Mouse (Mus musculus) T-helper 1 cell (primary cell): ENCODE measurements at regions not wholly inside any gene's neighbourhood (a gene's known extent, or its start where the extent isn't known, plus 50 kb on each side); places are given as distances from the start of the nearest gene placed in this dataset.

ENCODE experiments used
- in situ Hi-C: fragments of 300-600 bp; cut with MboI, MseI; formaldehyde crosslinking; loops from one replicate; pipeline ENCODE4 v1.15.1; 2025; ENCODE audit warnings: high pct_unique_total_duplicates

DNA sequence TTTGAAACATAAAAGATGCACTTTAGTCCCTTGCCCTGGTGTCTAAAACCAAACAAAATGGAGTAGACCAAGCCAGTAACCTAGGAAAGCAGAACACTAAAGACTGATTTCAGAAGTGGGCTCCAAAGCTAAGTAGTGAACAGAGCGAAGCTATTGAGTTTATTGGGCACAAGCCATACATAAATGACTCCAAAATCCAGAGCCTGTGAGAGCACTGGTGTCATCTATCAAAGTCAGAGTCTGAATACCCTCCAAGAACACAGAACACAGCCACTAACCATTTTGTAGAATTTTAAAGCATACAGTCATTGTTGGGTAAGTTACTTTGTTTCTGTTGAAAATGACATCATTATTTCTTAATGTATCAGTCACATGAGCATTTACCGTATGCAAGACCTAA, 175.0 kb upstream of the Lrig3 start:
- in situ Hi-C loops: no loop called here

DNA sequence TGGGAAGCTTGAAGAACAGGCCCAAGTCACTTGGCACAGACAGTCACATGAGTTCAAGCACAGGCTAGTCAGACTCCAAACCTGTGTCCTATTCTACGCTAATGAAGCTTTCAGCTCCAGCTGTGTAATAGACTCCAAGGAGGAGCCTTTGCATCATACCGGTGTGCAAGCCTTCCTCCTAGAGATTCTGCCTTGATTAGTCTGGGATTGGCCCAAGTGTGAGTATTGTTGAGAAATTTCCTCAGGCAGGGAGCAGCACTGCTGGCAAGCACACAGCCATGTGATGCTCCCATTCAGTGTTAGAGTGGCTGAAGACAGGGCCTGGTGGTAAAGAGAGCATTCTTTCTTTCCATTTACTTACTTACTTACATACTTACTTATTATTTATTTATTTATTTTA, 171.5 kb upstream of the Lrig3 start:
- in situ Hi-C loops: no loop called here

DNA sequence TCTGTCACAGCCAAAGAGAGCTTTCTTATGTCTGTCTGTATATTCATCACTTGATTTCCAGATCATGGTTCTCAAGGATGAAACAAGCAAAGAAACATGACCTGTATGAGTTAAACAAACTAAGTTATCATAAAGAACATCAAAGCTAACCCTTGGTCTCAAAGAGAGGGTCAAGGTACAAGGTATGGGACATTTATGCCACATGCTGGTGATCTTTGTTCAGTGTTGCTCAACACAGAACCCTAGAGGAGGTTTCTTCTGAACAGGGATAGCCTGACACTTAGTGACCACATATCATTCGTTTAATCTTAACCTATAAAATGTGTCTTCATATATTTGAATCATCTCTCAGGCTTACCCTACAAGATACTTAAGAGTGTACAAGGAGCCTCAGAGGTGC, 170.6 kb upstream of the Lrig3 start:
- in situ Hi-C loops: no loop called here

DNA sequence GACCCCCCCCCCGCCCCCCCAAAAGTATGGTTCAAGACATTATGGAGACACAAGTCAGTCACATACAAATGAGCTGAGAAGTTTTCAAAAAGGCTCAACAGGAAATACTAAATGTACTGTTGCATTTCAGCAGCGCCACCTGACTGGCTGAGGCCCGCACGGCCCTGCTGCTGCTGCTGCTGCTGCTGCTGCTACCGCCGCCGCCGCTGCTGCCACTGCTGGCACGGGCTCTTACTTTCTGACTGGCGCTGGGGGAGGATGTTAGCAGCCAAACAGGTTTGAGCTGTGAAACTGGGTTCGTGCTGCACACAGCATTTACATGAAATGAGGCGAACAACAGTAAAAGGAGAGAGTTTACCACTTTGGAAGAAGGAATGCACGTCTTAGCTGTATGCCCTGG, 167.3 kb upstream of the Lrig3 start:
- in situ Hi-C loops: no loop called here

DNA sequence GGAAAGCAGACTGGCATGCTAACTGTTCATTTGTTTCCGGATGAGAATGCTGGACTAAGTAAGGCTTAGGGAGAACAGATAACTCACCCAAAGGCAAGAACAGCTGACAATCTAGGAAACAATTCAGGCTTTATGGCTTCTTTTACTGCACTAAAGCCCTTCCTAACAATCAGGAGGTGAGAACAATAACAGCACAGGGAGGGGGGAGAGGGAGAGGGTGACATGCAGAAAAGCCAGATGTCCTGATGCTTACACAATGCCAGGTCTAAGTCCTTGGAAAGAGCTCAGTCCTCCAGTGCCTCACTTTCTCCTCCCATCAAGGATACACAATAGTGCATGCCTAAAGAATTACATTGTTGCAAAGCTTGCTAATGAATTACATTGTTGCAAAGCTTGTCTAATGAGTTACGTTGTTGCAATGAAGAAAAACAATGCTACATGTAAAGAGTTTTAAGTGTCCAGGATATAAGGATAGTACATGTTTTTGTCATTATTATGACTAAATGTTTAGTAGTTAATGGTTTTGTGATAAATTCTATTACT, 165.3 kb upstream of the Lrig3 start:
- in situ Hi-C loops: loop anchor here (10.0 kb wide), 1 partner anchor 264 kb away; no protein-coding TSS in a partner anchor

DNA sequence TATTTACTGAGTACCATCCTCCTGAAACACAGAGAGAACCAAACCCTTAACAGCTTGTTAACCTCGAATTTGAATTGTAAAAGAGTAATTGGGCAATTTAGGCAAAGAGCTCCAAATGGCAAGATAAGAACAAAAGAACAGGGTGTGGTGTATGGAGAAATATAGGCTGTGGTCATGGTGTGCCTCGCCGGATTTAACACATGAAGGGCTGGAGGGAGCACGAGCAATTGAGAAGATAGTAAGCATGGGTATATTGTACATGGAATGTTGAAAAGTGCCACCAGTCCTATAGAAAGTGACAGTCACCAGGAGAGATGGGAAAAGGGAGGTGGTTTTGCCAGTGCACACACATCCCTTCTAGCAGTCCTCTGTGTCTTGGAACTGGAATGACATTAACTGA, 164.5 kb upstream of the Lrig3 start:
- in situ Hi-C loops: loop anchor here (10.0 kb wide), 1 partner anchor 263 kb away; no protein-coding TSS in a partner anchor

DNA sequence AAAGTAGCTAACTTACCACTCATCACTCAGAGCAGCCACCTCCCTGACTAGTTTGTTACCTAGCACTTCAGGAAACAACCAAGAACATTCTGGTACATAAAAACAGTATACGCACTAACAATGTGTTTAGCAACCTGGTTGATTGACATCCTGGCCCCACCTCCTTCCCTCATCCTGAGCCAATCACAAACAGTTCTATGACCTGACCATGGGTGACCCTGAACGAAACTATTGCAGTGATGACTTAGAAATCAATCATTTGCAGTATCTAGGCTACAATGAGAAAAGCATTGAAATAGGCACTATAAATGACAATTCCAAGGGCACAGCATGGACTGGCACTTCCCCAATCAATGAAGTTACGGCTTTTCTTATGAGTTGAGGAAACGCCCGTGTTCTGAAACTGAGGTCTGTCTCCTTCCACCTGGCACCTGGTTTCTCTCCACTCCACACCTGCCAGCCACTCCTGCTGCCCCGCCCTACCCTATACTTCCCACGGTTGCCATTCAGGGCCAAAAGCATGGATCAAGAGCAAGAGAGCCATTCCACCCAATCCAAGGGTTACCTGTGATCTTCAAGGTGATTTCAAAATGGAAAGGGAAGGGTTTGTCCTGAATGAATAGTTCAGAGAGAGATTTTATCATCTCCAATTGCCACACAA, 162.9 kb upstream of the Lrig3 start:
- in situ Hi-C loops: loop anchor here (10.0 kb wide), 1 partner anchor 262 kb away; no protein-coding TSS in a partner anchor

DNA sequence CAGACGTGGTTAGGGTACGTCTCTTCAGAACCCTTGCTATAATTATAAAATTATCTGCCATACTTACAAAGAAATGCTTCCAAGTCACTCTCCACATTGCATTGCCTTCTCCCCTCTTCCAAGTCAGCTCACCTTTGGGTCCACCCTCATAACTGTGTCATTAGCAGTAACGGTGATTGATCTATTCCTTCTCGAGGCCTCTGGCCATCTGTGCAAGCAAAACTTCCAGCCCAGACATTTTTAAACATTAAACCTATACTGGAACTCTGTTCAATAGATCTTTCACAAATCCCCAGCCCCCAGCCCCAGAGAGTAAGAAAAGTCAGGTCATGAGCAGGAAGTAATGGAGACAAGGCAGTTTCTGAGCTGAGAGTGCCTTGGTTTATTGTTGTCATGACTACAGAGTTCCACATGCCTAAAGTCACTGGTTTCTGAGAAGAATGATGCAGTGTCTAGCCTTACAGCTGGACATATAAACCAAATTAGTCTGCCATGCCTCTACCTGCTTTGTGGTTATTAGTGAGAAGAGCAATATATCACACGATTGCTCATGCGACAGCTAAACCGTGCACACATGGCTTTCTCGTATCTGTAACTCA, 156.1 kb upstream of the Lrig3 start:
- in situ Hi-C loops: loop anchor here (10.0 kb wide), 1 partner anchor 255 kb away; no protein-coding TSS in a partner anchor

DNA sequence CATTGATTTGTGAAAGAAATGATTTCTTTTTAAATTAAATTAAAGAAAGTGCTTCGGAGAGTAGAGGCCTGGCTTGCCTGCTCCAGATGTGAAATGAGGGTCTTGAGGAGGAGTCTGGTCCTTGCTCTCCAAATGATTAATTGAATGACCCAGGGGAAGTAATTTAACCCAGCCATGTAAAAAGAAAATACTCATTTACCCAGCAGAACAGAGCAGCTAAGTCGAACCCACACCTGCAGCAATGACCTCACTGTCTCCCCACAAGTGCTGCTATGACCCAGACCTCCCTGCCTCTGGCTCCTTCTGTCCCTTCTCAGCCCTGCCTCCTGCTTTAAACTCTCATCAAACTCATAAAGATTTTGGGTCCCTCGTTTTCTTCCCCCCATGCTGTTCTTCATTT, 155.4 kb upstream of the Lrig3 start:
- in situ Hi-C loops: no loop called here

DNA sequence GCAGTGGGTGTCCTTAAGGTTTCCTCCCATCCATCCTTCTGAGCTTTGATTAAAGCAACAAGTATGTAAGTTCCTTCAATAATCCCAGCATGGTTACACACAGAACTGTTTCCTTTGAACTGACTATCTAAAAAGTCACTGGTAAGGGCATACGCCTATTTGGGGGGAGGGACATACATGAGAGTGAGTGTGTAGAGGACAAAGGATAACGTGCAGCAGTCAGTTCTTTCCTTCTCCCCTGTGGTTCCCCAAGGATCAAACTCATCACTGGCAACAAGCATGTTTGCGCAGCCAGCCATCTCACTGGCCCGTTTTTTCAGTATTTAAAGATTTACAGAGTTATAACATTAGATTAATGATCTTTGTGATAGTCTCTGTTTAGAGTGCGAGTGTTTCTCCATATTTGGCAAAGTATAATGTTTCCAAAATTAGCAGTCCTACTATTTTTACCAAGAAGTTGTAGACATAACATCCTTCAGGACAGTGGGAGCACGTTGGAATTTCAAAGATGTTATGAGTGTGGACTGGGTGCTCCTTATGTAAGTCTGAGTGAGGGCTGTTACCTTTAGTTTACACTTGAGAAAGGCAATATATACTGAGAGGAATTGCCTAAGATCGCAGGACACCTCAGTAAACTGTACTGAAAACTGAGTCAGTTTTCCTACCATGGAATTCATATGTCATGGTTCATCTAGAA, 151.6 kb upstream of the Lrig3 start:
- in situ Hi-C loops: no loop called here

DNA sequence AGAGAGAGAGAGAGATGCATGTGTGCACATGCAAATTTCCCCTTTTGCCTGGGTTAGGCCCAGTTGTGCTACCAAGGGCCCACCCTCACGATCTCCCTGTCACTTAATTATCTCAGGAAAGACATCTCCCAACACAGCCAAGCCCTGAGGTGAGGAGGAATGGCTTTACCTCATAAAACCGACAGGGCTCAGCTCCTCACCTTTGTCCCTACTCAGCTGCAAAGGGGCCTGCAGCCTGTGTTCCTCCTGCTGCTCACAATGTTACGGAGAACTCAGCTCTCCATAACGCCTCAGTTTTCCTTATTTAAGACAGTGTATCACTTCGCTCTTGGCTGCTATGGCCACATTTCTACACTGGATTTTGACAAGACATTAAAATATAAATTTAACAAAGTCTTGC, 133.8 kb upstream of the Lrig3 start:
- in situ Hi-C loops: no loop called here

DNA sequence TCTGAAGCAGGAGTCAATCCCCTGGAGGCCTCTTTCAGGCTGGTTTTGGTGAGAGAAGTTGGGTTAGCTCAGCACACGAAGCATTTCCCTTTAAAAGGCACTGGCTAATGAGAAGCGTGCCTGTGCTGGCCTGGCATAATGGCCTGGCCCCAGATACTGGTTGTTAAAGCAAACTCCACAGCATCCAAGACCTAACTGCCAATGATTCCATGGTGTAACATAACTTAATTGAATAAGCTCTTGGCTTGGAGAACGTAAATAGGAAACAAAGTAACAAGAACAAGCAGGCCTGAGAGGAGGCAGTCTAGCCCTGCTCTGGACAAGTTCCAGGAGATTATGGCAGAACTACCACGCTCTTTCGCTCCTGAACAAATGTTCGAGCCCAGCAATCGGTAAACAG, 133.2 kb upstream of the Lrig3 start:
- in situ Hi-C loops: no loop called here

DNA sequence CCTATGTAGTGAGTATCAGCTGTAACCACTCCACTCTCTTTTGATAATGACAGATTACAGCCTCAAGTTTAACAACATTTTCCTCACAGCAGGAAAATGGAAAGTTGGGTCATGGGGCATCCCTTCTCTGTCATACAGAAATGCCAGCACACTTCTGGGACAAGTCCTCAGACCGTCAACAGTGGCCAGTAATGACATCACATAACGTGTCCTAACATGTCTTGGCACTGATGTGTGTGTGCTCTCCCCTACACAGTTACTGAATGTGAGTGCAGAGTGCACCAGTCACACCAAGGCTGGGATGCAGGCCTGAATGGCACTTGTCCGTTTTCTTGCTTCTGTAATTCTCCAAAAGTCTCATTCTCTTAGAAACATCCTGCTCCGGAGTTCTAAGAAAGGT, 132.0 kb upstream of the Lrig3 start:
- in situ Hi-C loops: no loop called here

DNA sequence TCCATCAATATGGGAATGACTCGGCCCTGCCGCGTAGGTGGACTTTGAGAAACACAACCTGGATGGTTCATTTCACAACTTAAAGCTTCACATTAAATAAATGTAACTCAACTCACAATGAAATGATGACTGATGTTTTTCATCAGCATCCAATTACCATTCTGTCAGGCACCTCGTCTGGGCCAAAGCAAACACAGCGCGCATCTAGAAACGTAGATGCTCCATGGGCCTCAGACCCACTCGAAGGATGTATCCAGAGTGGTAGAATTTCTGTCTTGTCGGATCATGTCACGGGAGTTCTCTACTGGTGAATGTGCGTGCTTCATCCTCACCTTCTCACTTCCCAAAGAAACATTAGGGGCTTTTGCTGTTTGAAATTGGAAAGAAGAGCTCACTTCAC, 127.0 kb upstream of the Lrig3 start:
- in situ Hi-C loops: no loop called here

DNA sequence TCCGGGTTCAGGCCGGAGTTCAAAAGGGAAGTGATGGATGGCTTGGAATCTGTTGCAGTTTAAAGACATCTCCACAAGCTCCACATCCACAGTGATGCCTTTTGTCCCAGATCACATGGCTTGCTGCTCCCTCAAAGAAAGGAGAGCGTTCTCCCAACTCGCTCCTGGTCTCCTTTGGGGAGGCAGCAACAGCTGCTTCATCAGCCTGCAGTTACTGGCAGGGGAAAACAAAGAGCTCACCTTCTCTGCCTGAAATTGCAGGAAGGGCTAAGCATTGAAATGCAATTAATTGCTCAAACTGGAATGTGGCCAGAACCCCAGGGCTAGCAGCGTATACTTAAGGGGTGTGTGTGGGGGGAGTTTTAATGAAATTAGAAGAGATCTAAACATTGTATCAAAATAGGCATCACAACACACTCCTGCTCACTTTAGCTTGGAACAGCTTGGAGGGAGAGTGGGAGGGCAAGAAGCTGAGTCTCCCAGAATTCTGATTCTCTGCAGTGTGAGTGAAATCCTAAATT, 126.3 kb upstream of the Lrig3 start:
- in situ Hi-C loops: no loop called here

DNA sequence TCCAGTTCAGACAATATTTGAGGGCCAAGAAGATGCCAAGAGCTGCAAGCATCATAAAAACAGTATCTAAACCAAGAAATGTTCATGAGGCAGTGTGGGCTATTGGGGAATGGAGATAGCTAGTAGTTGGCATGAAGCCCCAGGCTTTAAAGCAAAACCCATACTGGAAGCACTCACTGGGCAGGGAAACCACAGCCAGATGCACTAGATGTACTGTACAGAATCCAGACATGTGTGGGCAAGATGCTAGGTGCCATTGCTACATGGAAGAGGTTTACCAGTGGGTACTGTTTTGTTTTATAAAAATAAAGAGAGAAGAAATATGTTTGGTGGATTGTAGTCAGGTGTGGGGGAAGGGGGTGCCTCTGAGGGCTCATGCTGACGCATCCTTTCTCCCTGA, 125.6 kb upstream of the Lrig3 start:
- in situ Hi-C loops: no loop called here

DNA sequence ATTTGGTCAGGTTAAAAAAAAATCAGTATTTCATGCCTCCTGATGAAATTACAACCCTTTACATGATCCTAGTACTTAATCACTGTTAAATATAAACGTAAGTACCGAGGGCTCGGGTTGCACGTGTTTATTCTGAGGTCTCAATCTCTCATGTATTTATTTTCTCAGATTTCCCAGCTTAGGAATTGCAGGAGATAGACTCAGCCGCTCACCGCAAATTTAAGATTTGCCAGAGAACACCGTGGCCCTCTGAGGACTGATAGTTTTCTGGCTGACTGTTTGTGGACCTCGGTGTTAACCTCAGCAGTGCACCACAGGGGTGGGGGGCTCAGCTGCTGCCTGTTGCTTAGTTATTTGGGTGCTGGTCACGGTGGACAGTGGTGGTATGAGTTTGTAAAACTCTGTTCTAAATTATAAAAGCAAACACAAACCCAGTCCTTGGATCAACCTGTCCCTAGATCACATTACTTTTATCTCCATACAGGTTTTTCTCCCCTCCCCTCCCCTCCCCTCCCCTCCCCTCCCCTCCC, 121.6 kb upstream of the Lrig3 start:
- in situ Hi-C loops: no loop called here

DNA sequence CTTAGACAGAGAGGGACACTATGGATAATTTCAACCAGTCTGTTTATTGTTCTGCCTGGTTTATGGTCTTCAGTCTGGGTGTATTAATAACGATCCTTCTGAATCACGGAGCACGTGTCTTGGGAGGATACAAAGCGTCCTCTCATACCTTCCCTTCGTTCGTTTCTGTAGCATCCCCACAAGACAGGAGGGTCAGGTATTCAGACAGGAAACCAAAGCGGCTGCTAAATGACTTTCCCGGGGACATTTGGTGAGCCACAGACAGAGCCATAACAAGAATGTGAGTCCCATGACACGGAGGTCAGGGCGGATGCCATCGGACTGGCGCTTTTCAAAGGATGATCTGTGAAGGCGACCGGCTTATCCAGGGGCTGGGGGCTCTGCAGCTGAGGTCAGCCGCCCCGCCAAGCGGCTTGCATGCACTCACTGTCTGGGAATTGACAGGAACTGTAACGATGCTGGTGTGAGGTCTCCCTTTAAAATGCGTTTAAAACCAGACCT, 120.9 kb upstream of the Lrig3 start:
- in situ Hi-C loops: no loop called here

DNA sequence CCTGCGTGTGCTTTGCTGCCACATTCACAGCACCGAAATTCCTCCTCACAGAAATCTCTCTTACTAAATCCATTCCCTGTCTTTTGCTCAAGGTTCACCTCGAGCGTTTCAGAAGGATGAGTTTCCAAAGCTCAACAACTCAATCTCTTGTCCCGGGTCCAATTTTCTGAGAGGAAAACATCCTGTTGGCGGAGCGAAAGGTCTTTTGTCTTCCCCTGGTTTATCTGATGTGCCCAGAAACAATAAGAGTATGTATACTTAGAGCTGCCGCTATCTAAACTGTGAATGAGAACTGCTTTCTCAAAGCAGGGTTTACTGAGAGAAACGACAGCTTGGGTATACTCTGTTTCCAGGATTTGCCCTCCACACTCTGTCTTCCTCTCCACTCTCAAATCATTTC, 115.6 kb upstream of the Lrig3 start:
- in situ Hi-C loops: no loop called here

DNA sequence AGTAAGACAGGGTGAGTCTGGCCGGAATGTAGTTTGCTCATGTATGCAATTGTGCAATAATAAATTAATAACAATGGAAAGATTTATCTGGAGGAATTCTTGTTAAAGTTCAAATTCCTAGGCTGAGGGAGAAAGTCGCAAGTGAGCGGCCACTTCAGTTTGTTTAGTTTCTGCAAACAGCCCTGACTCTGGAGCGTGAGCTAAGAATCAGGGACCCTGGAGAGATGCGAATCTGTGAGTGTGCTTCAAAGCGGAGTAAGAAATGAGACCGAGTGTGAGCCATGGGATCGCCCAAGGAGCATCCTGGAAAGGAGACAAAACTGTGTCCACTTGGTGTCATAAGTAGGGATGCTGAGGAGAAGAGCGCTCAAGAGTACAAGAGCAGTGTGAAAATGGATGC, 104.2 kb upstream of the Lrig3 start:
- in situ Hi-C loops: no loop called here

DNA sequence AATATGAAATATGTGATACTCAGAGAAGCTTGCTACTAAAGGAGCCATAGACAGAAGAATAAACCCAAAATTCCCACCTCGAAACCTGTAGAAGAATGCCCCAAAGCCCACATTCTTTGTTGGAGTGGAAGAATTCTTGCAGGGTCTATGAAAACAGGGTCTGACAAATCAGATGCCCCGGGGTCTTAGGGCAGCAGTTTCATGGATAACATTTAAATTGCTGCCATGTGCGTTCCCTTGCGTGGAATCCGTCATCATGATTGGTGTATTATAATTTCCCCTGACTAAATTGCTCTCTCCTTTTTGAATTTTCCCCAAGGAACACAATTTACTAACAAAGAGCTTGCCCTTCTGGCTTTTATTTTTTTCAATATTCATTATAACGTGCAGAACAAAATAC, 99.6 kb upstream of the Lrig3 start:
- in situ Hi-C loops: no loop called here

DNA sequence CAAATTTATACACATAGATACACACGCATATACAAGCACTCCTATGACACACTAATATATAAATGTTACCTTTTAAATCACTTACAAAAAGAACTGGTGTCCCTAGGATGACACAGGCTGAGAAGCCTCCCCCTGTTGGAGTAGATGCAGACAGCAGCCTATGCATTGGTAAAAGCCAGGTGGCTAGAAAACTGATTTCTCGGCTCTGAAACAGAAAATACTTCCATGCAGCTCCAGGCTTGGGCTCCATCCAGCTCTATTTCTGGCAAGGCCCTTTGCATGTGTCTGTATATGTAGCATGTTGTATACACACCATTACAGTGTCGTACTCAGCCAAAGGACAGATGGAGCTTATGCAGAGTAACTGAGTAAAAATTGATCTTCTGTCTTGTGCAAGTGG, 81.4 kb upstream of the Lrig3 start:
- in situ Hi-C loops: no loop called here
